Mouse (Mus musculus) heart, embryonic 15.5 days (tissue): Measurements from ENCODE around the gene Prdm13. TPM values are rescaled to one million over a fixed set of nuclear protein-coding genes. Genes with fewer than 3 reads are reported as not detected.

Experiments used
- ATAC-seq: fragments of 200-750 bp; cut with Nextera tagmentation; replicated peaks from 2 replicates; pipeline ENCODE4 v1.8.0; 2017; ENCODE audit warnings: low read depth, moderate TSS enrichment; ENCODE audit not compliant: insufficient number of reproducible peaks, insufficient read depth, low FRiP score
- H3K27ac ChIP-seq: fragments of 300-500 bp; sonication (generic); 2 replicates; pipeline ENCODE4 v1.5.1; 2015; ENCODE audit warnings: mild to moderate bottlenecking, inconsistent platforms
- H3K27me3 ChIP-seq: fragments of 300-500 bp; sonication (generic); 2 replicates; pipeline ENCODE4 v1.6.1; 2015; ENCODE audit warnings: inconsistent platforms
- H3K36me3 ChIP-seq: fragments of 300-500 bp; sonication (generic); 2 replicates; pipeline ENCODE4 v1.6.1; 2015; ENCODE audit warnings: mild to moderate bottlenecking, inconsistent platforms
- H3K4me1 ChIP-seq: fragments of 300-500 bp; sonication (generic); replicated peaks from 2 replicates; pipeline ENCODE4 v1.6.1; 2015; ENCODE audit warnings: inconsistent platforms
- H3K4me2 ChIP-seq: fragments of 300-500 bp; sonication (generic); 2 replicates; pipeline ENCODE4 v1.6.1; 2015; ENCODE audit warnings: inconsistent platforms, mild to moderate bottlenecking, moderate library complexity
- H3K4me3 ChIP-seq: fragments of 300-500 bp; sonication (generic); 2 replicates; pipeline ENCODE4 v1.5.1; 2015; ENCODE audit warnings: mild to moderate bottlenecking, inconsistent platforms
- H3K9ac ChIP-seq: fragments of 300-500 bp; sonication (generic); 2 replicates; pipeline ENCODE4 v1.6.1; 2015; ENCODE audit warnings: mild to moderate bottlenecking, inconsistent platforms
- H3K9me3 ChIP-seq: fragments of 300-500 bp; sonication (generic); replicated peaks from 2 replicates; pipeline ENCODE4 v1.6.1; 2016; ENCODE audit warnings: inconsistent platforms
- whole genome bisulfite sequencing: fragments of 180-500 bp; shearing (Covaris S2); methylation state at CpG from one replicate; pipeline ENCODE4 v1.1.7; 2015; ENCODE audit warnings: mixed read lengths; 5-methylcytosine and 5-hydroxymethylcytosine counted together
- polyA plus RNA-seq: library from polyadenylated mRNA; unstranded; fragments of >200 nt; fragmentation: Nextera tagmentation; extraction: Ambion mirVana; gene quantifications from 2 replicates; pipeline ENCODE4 v1.2.1, GENCODE M21; 2015

Gene Prdm13
- polyA plus RNA-seq, 1 experiment from 2014 or later = not detected

DNA sequence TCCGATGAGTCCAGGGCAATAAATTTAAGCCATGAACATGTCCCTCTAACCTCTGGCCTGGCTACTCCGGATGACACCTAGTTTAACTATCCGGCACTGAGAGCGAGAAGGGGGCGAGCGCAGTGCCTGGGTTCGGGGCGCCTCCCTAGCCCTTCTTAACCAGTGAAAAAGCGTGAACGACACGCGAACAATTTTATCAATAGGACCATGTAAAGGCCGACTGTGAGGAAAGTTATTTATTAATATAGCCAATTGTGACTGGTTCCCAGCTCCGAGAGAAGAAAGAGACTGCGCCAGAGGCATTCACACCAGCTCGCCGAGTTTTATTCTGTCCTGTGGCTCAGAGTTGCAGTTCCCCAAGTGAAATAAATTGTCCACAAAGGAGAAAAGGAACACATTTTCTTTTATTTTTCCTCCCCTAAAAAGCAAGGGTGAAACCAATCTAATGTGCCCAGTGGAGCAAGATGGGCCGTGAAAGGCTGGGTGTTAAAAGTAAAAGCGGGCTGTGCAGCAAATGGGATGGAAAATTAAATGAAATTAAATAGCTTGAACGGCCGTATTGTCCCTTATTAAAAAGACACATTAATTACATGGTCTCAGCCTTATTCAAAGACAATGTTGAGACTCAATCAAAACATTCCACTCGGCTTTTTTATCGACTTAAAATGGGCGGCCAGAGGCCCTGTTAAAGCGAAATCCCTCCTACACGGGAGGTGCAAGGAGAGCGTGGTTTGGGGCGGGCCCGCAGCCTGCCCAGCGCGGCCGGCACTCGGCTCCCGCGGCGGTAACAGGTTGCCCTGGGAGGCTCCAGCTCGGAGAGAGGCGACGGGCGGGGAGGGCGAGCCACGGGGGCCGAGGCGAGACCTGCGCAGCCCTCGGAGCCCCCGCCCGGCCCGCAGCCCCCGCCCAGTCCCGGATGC lies 2.3 kb upstream of the Prdm13 start:
- Histone ChIP-seq H3K9ac (peak overlapping the region; percentile 23; the same call in 1 of the 2 replicates), H3K4me2 (peak overlapping the region; percentile 90), H3K4me1 (peaks cover 17% of the 10 kb centered on the region), H3K27me3 (peaks cover 98% of the 10 kb centered on the region), H3K4me3 (peak overlapping the region; percentile 50), H3K9me3 (no peaks in the 10 kb centered on the region), H3K36me3 (no peaks in the 10 kb centered on the region), H3K27ac (no peak overlapping the region)
- ATAC-seq = no peak
- WGBS = 4% methylated on average over 51 of the region's 51 CpGs

DNA sequence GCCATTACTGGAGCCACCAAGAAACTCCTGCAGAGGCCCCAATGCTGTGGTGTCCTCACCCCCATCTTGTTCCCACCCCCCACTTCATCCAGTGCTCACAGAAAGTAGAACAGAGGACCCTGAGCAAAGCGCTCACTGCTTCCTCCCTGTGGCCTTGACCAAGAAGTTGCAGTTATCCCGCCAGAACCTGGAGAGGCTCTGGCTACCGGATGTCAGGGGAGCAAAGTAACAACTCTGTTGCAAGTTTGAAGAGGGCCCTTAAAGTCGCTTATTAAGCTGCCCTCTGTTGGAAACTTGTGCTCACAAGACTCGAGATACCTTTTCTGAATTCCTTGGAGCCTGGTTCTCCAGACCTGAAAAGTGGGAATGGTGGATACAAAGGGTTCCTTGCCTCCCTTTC lies 1.2 kb upstream of the Prdm13 start:
- H3K9me3 ChIP-seq = no peaks in the 10 kb centered on the region
- peaks cover 98% of the 10 kb centered on the region for H3K27me3 ChIP-seq
- no peak for ATAC-seq
- no peak overlapping the region for H3K4me3 ChIP-seq
- WGBS = 3% methylated on average over 5 of the region's 5 CpGs
- peaks cover 17% of the 10 kb centered on the region for H3K4me1 ChIP-seq
- no peaks in the 10 kb centered on the region for H3K36me3 ChIP-seq
- H3K27ac ChIP-seq = no peak overlapping the region
- H3K9ac ChIP-seq = no peak overlapping the region
- no peak overlapping the region for H3K4me2 ChIP-seq

DNA sequence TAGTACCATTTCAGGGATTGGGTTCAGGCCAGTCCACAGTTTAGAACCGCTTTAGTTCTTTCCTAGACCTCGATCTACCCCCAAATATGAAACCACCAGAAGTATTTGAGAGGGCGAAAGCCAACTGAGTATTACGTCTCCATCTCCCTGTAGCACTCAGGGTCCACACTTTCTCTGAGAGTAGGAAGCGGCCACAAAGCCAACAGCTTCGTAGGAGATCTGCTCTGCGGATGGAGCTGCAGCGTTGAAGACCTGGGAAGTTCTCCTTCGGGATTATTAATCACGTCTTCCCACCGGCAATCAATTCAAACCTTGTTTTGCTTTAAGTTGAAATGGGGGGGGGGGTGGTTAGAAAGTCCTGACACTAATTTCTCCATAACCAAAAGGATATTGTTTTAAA lies 653 bp upstream of the Prdm13 start:
- peaks cover 17% of the 10 kb centered on the region for H3K4me1 ChIP-seq
- H3K4me2 ChIP-seq = no peak overlapping the region
- no peaks in the 10 kb centered on the region for H3K36me3 ChIP-seq
- no peak for ATAC-seq
- H3K4me3 ChIP-seq = no peak overlapping the region
- no peaks in the 10 kb centered on the region for H3K9me3 ChIP-seq
- no peak overlapping the region for H3K27ac ChIP-seq
- WGBS = 3% methylated on average over 11 of the region's 11 CpGs
- H3K9ac ChIP-seq = no peak overlapping the region
- peaks cover 98% of the 10 kb centered on the region for H3K27me3 ChIP-seq

DNA sequence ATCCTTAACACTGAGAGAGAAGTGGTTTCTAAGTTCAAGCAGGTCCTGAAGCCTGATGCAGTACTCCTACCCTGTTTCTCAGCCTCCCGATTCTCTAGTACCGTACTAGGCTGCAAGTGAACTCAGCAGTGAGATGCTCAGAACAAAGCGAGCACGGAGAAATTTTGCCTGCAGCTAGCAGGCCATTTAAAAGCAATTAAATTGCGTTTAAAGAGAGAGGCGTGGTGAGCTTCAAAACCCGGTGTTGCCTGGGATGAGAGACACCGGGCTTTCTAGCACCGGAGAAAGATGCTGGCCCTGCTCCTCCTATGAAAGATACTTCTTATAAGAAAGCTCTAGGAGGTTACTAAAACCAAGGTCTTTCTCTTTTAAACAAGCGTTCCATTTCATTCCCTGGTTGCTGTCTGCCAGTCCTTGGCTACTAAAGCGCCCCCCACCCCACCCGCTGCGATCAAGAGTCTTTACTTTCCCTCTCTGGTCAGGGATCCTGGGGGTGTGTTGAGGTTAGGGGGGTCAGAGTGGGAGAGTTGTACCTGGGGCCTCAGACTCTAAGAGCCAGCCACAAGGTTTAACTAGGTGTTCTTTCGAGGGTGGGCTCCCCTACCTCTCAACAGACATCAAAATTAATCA lies 1.3 kb downstream of the Prdm13 start:
- Histone ChIP-seq H3K4me2 (no peak overlapping the region), H3K9me3 (no peaks in the 10 kb centered on the region), H3K9ac (no peak overlapping the region), H3K4me1 (peaks cover 17% of the 10 kb centered on the region), H3K27ac (no peak overlapping the region), H3K36me3 (no peaks in the 10 kb centered on the region), H3K4me3 (no peak overlapping the region), H3K27me3 (peaks cover 98% of the 10 kb centered on the region)
- no peak for ATAC-seq
- 2% methylated on average over 14 of the region's 14 CpGs for WGBS

DNA sequence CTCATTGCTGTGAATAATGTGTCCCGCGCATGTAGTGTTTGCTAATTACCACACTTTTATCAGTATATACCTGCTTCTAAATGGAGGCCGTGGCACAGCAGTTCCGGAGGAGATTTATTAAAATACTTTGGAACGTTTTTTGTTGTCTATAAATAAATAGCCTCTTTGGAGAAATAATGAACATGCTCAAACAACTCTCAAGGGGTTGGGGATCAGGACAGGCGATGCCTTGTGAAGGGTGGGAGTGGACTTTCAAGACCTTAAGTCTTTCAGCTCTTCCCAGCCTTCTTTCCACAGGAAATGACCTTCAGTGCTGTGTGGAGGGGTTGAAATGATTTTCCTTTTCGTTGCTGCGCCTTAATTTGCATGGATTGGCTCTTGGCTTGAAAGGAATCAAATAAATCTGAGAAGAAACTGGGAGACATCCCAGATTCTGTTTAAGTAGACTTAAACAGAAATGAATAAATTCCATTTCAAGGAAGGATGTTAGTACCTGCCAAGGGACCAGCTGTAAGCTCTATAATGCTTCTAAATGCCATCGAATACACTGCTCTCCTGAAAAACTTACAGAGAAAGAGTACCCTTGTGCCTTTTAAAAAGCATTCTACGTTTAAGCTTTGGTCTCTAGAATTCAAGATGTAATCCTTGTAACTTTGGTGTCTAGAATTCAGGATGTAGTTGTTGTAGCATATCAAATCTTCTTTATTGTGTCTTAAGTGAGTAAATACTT lies 3.2 kb downstream of the Prdm13 start:
- H3K27me3 ChIP-seq = peaks cover 100% of the 10 kb centered on the region
- no peak overlapping the region for H3K9ac ChIP-seq
- H3K4me1 ChIP-seq = peaks cover 19% of the 10 kb centered on the region
- ATAC-seq = no peak
- H3K4me2 ChIP-seq = no peak overlapping the region
- 17% methylated on average over 10 of the region's 10 CpGs for WGBS
- H3K4me3 ChIP-seq = no peak overlapping the region
- H3K27ac ChIP-seq = no peak overlapping the region
- H3K9me3 ChIP-seq = no peaks in the 10 kb centered on the region
- H3K36me3 ChIP-seq = no peaks in the 10 kb centered on the region

DNA sequence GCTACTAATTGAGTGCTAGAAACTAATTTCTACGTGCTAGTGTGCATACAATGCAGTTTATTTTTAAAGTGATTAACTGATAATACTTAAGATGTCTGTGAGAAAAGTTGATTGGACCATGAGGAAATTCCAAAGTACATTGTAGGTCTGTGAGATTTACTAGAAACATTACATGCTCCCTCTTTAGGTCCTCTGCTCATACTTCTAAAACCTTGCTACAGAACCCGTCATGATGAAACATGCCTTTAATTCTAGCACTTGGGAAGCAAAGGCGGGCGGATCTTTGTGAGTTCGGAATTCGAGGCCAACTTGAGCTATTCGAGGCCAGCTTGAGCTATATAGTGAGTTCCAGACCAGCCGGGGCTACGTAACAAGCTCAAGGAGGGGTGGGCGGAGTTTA lies 4.8 kb downstream of the Prdm13 start:
- Histone ChIP-seq H3K9me3 (no peaks in the 10 kb centered on the region), H3K4me1 (peaks cover 19% of the 10 kb centered on the region), H3K4me2 (no peak overlapping the region), H3K9ac (no peak overlapping the region), H3K36me3 (no peaks in the 10 kb centered on the region), H3K4me3 (no peak overlapping the region), H3K27ac (no peak overlapping the region), H3K27me3 (peaks cover 100% of the 10 kb centered on the region)
- ATAC-seq = no peak
- WGBS = 6% methylated on average over 10 of the region's 10 CpGs

DNA sequence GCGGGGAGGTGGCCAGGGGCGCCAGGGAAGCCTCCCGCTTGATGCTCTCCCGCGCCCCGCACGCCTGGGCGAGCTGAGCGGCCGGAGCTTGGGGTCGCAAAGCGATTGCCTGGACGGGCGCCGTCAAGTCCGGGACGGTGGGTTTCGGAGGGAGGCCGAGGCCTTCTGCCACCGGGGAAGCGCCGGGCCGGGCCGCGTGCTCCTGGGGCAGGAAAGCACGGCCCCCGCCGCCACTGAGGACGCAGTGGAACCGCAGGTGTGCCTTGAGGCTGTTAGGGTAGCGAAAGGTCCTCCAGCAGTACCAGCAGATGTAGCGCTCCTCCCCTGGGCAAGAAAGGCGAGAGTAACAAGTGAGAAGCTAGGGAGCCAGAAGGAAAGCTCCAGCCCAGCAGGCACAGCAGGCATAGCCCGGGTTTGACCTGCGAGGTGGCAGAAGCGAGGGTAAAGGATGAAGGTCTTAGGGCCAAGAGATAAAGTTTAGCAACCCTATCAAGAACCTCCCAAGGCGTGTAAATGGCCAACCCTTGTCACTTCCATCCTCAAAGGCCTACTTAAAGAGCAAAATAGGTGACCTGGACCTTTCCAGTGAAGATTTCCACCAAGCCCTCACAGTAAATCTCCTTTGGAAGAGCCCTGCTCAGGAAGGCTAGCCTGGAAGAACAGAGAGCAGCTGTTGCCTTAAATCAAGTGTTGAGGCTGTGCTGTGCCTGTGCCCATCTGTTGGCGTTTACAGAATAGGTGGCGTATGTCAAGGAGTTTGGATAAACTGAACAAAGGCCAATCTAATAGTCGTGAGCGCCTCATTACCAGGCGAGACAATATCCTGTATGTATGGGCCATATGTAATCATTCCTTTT lies 5.9 kb downstream of the Prdm13 start:
- Histone ChIP-seq H3K9ac (no peak overlapping the region), H3K27ac (no peak overlapping the region), H3K36me3 (no peaks in the 10 kb centered on the region), H3K9me3 (no peaks in the 10 kb centered on the region), H3K27me3 (peaks cover 99% of the 10 kb centered on the region), H3K4me1 (peaks cover 19% of the 10 kb centered on the region), H3K4me2 (peak overlapping the region; percentile 69), H3K4me3 (peak overlapping the region; percentile 45)
- ATAC-seq = no peak
- 4% methylated on average over 41 of the region's 42 CpGs for WGBS

DNA sequence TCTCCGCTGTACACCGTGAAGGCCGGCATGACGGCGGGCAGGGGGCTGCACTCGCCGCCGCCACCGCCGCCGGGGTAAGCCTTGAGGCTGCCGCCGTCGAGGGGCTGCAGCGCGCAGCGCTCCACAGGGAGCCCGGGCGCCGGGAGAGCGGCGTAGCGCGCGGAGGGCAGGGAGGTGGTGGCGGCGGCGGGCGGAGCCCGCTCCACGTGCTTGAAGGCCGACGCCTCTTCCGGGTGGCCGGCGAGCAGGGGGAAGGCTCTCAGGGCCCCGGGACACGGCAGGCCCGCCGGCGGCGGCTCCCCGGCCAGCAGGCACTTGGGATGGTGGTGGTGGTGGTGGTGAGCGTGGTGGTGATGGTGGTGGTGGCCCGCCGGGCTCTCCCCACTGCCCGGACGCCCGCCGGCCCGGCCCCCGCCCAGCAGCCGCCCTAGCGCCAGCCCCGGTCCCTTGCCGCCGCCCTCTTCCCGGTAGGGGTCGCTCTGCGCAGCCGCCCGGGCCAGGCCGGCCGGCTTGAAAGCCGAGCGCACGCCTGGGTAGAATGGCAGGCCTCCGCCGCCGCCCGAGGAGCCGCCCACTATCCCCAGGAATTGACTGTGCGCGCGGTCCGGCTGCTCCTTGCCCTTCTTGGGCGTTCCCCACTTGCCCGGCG lies 6.7 kb downstream of the Prdm13 start:
- Histone ChIP-seq H3K36me3 (no peaks in the 10 kb centered on the region), H3K9ac (no peak overlapping the region), H3K4me1 (peaks cover 19% of the 10 kb centered on the region), H3K4me2 (peak overlapping the region; percentile 69), H3K4me3 (peak overlapping the region; percentile 45), H3K27me3 (peaks cover 99% of the 10 kb centered on the region), H3K9me3 (no peaks in the 10 kb centered on the region), H3K27ac (no peak overlapping the region)
- peak; percentile 53 for ATAC-seq
- WGBS = under 1% methylated on average over 63 of the region's 79 CpGs

DNA sequence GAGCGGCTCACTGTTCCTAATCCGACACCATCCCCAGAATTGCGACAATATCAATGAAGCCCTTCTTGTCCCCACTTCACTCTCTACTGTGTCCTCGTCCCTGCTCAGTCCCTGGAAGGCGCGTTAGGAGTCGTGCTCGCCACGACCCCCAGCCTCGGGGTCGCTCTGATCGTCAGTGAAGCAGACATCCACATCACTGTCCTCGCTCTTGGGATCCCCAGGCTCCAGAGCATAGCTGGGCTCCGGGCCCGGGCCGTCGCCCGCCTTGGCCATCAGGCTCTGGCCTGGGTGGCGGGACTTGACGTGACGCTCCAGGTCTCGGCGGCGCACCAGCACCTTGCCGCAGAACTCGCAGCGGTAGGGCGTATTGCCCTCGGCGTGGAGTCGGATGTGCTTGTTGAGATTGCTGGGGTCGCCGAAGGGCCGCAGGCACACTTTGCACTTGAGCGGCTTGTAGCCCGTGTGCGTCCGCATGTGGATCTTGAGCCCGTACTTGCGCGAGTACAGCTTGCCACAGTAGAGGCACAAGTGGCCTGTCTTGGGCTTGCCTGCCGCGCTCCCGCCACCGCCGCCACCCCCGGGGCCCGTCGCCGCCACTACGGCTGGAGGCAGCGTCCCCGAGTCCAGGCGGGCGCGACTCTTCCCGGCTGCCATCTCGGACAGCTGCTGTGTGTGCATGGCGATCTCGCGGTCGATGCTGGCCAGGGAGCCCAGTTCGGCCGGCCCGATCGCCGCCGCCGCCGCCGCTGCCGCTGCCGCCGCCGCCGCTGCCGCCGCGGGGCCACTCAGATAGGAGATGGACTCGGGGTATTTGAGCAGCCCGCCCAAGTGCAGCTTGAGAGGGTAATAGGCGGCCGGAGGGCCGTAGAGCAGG lies 7.4 kb downstream of the Prdm13 start:
- no peak for ATAC-seq
- under 1% methylated on average over 81 of the region's 84 CpGs for WGBS
- H3K4me2 ChIP-seq = peak overlapping the region; percentile 69
- no peak overlapping the region for H3K27ac ChIP-seq
- peak overlapping the region; percentile 45 for H3K4me3 ChIP-seq
- no peaks in the 10 kb centered on the region for H3K36me3 ChIP-seq
- H3K9me3 ChIP-seq = no peaks in the 10 kb centered on the region
- peaks cover 94% of the 10 kb centered on the region for H3K27me3 ChIP-seq
- H3K9ac ChIP-seq = no peak overlapping the region
- H3K4me1 ChIP-seq = peaks cover 19% of the 10 kb centered on the region

DNA sequence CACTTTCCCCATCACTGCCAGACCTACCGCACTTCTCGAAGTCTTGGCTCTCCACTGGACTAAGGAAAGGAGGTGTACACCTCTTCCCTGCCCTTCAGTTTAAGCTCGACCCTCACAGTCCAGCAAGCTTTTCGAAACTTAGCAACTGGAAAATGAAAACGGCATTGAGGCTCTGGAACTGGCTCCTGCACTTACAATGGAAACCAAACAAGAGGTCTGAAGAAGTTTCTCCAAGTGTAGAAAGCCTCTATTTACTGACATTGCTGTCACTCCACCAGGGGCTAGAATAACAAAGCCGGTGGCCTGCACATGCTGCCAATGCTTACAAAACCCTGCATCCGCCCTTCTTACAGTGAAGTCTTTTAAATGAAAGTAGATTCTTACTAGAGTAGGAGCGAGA lies 11.1 kb downstream of the Prdm13 start:
- no peaks in the 10 kb centered on the region for H3K36me3 ChIP-seq
- no peak overlapping the region for H3K4me2 ChIP-seq
- peaks cover 86% of the 10 kb centered on the region for H3K27me3 ChIP-seq
- H3K4me1 ChIP-seq = peaks cover 18% of the 10 kb centered on the region
- WGBS = 10% methylated on average over 8 of the region's 8 CpGs
- no peaks in the 10 kb centered on the region for H3K9me3 ChIP-seq
- no peak for ATAC-seq
- no peak overlapping the region for H3K4me3 ChIP-seq
- no peak overlapping the region for H3K27ac ChIP-seq
- no peak overlapping the region for H3K9ac ChIP-seq
